Mouse (Mus musculus) thymus, postnatal 36 days (tissue): ENCODE measurements around the gene Ints1.

Source experiments
- DNase-seq, 2 experiments: peaks; one replicate each; pipeline ENCODE4 v3.0.0; 2022; ENCODE audit warnings: mixed read lengths in 2 of 2

Ints1 gene

DNA sequence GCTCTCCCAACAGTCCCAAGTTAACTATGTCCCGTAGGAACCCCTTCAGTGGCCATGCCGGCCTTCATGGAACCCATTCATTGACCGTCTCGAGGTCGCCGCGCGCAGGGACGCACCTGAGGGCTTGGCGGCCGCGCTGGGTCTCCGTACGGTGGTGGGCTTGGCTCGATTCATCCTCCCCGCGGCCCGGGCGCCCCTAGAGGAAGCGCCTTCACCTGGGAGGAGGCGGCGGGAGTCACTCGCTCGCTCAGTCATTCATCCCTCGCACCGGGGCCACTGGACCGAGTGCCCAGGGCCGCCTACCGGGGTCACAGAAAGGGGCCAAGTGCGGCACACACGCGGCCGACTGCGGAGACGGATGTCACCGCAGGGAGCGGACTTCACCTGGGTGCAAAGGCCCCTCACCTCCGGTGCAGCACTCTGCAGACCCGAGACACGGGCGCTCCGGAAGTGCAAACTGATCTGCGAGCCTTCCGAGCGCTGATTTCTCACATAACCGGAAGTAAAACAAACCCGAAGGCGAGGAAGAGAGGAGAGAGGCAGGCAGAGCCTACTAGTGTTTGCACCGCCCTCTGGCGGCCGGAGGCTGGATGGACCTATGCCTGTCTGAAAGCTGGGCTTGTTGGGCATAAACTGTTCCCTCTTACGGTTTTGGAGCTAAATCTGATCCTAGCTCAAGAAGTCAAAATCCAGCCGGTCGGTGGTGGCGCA lies at the start of gene Ints1:
Gene Ints1 (minus strand): TSS at position 459 of the 711 bp plus-strand sequence.
- peak; percentile 95 to 96 for DNase-seq

DNA sequence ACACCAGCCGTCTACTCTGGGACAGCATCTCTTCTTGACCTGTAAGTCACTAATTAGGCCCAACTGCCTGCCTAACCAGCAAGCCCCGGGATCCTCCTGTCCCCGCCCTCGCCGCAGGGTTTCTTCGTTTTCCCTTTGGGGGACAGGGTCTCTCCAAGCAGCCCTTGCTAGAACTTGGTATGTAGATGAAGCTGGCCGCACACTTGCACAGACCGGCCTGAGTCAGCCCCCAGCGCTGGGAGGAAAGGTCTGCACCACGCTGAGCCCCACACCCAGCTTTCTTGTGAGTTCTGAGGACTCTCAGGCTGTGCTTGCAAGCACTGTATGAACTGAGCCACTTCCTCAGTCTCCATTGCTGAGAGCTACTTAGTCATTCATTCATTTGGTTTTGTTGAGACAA lies 49.1 kb upstream of the Ints1 start:
- DNase-seq, result no peak

DNA sequence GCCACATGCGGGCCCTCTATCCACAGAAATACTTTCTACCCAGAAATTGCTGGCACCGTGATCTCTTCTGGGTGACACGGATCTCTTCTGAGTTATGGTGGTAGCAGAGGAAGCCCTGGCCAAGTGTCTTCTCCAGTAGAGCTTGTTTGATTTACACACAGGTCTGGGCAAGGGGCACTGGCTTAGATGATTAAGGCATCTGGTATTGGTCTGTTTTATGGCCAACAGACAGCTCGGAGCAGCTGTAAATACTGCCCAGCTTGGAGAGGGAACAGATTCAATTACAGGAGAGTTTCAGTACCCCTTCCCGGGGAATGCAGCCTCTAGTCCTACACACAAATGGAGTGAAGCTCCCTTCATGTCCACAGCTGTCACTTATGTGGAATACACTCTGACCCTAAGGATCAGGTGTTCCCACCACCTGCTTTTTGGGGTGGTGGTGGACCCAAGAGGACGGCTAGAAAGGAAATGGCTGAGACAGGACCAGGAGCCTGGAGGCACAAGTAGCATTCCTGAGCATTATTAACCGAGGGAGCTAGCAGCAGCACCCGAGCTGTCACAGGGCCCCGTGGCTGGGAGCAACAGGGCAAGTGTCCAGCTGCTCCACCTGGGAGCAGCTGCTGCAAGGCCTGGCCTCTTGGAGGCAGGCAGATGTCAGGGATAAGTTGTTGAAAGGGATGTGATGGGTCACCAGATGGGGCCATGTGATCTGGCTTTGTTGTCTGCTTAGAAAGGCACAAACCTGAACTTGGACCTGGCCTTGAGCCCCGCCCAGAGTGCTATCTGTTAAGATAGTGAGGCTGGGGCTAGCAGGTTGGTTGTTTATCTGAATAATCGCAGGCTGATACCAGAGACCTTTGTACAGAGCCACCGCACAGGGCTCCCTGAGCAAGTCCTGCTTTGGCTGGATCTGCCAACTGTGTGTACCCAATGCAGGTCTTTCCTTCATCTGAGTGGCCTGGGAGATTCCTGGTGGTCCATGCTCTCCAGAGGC lies 46.3 kb upstream of the Ints1 start:
- DNase-seq, result no peak

DNA sequence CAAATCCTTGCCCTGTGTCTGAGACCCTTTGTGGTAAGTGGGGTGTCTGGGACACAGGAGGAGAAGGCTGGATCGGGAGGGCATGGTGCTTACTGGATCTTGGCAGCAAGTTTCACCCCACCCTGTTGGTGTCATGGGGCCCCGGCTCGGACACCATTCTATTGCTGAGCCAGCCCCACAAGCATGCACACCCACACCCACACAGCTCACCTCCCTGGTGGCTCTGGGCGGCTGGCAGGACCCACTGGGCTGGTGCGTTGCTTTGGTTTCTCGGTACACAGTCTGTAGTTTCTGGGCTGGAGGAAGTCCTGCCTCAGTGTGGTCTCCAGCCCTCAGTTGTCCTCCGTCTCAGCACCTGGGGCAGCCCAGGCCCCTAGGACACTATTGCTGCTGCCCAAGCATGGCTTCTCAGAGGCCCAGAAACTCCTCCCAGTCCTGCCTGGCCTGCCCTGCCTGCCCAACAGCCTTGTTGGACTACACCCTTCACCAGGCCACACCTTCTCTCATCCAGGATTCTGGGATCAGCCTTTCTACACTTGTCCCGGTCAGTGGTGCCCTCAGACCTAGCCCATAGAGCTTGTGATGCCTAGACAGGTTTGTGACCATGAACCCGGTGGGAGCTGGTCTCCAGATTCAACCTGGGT lies 44.2 kb upstream of the Ints1 start, which contains the start of gene Tmem184a:
Gene Tmem184a (minus strand): TSS at position 380 of the 644 bp plus-strand sequence.
- no peak for DNase-seq

DNA sequence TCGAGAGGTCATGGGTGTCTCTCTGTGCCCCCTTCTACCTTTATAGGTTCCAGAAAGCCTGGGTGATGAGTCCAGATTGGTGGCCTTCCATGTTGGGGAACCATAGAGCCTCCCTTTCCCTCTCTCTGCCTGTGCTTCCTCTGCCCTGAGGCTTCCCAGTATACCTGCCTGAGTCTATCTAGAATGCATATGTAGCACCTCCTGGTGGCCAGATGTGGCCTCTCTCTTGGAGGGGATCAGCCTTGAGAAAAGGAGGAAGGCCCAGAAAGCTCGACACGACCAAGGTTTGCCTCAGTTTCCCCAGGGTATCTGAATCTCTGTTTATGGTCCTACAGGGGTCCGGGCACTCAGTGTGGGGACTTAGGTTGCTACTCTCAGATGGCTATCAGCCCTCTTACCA lies 43.3 kb upstream of the Ints1 start:
- peak; percentile 58 to 64 for DNase-seq

DNA sequence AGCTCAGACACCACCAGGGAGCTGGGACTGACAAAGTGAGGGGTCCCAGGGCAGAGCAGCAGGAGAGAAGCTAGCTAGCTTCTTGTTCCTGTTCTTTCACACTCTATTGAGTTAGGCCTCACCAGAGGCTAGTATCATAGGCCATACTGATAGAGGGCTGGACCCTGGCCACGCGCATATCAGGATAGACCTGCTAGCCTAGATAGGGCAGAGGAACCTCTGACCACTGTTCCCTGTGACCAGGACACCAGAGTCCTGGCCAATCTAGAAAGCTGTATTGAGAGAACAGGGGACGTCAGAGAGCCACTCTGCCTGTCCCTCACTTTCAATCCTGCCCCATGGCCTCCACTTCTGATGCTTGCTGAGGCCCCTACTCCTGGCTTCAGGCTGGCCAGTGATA lies 42.6 kb upstream of the Ints1 start:
- DNase-seq, result no peak

DNA sequence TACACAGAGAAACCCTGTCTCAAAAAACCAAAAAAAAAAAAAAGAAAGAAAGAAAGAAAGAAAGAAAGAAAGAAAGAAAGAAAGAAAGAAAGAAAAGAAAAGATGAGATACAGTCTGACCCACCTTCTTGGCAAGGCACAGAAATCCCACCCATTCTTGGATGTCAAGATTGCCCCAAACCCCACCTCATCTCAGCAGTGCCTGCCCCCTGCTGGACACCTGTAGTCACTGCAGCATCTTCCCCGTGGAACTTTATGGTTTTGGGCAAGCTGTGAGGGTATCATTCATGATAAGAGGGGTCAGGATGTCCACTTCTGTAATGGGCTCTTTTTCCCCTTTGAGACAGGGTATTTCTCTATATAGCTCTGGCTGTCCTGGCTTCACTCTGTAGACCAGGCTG lies 41.8 kb upstream of the Ints1 start:
- no peak for DNase-seq

DNA sequence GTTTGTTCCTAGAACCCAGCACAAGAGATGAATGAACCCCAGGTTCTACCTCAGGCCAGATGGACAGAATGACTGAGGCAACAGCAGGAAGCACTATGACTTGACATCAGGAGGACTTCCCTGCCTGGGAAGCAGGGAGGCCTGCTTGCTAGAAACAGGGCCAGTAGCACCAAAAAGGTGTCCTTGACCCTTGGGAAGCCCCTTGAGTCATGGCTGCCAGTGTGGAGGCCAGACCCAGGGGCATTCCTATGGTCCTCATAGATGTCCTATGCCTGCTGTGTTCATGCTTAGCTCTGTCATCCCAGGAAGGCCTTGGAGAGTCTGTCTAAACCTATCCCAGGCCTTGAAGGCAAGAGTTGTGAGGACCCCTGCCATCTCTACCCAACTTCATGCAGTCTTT lies 41.0 kb upstream of the Ints1 start:
- DNase-seq, result no peak

DNA sequence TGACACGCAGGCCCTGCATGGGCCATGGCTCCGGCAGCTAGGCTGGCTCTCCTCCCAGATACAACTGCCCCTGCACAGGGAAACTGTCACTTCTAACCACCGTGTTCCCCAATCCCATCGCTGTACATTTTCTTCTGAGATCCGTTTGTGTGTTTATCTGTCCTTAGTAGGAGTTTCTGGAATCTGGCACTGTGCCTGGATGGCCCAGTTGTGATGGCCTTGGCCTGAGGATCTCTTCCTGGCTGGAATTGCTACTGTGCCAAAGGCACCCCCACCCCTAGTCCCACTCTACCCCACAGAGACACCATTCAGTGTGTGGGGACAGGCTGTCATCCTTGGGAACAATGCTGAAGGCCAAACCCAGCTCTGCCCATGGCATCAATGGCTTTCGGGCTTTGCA lies 40.5 kb upstream of the Ints1 start:
- DNase-seq, result no peak

DNA sequence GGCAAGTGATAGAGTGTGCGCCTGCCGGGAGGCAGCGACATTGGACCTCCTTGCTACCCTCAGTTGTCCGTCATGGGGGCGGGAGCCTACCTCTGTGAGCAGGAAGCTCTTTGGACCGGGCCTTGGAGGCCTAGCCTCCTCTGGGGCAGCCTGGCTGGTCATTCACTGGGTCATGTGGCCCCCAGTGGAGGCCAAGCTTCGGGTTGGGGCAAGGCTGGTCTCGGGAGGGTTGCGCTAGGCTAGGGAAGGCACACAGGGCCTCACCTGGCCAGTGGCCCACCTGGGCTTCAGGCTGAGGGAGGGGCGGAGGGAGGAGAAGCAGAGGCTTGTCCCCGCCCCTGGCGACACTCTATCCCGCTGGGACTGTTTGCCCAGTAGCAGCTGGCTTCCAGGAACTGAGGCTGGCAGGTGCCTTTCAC lies 38.5 kb upstream of the Ints1 start:
- DNase-seq, result no peak

DNA sequence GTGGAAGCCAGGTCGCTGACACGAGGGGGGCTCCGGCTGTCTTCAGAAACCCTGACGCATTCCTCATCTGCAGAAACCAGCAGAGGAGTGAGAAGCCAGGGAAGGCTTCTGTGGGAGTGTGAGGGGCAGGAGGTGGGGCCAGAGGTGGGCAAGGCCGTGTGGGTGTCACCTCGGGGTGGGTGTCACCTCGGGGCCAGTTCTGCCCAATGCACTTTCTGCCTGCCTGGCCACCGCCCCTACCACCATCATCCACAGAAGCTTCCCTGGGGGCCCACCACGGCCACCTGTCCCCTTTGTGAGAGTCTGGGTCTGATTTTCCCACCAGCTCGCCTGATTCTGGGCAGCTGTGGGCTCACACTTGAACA lies 37.6 kb upstream of the Ints1 start:
- DNase-seq, result no peak

DNA sequence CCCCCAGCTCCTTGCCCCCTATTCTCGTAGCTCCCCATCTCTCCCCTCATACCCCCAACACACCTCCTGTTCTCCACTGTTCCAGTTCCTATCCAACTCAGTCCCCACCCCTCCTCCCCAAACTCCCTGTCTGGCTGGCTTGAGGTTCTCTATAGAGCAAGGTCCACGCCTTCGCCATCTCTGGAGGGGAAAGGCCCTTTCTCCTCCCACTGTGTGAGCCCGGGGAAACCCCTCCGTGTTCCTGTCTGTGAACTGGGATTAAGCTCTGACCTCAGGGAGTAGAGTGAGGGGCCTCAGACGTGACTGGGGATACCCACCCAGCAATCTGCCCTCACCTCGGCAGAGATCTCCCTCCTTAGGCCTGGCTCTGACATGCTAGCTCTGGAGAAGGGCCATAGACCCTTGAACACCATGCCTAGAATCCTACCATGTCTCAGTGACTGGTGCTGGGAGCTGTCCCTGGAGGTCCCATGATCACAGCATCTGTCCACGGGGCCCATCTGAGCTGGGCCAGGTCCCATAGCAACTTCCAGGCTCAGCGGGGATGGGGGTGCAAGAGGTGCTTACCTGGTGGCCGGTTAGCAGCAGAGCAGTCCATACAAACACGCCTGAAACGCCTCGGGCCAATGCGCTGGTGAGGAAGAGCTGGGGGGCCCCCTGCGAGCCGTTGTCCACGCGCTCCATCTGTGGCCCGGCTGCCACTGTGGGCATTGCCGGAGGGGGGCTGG lies 37.1 kb upstream of the Ints1 start:
- no peak for DNase-seq

DNA sequence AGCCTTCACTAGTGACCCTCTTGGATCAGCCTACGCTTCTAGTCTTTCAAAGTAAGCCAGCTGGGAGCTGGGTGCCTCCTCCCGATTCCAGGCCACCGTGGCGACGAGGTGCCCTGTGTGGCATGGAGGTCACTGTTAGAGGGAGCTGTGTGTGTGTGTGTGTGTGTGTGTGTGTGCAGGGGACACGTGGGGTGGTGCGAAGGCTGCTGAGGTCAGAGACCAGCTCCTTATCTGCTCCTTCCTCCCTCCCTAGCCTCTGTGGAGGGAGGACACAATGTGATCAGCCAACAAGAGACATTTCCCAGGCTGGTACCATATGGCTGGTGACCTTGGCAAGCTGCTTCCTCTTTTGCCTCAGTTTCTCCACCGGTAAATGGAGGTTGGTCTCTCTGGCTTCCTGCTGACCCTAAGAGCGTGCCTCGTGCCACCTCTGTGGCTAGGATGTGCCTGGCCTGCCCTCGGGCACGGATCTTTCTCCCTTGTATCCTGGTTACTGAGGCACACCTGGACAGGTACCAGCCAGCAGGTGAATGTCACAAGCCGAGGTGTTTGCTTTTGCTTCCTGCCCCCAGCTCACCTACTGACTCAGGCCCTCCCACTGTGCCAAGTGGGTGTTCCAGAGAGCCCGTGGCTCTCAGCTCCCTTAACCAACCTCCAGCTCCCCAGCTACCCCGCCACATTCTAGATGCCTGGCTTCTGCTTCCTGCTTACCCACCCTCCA lies 36.4 kb upstream of the Ints1 start:
- DNase-seq, result no peak

DNA sequence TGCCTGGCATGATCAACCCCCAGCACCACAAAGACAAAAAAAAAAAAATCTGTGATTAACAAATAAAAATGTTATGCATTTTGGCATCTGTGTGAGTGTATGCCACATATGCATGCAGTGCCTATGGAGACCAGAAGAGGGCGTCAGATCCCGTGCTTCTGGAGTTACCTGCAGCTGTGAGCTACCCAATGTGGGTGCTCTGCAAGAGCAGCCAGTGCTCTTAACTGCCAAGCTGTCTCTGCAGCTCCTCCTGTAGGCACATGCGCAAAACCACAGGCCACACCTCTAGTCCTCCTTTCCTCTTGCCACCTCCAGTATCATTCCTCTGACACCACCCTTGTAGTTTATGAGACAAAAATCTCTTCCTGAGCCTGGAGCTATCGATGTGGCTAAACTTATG lies 33.9 kb upstream of the Ints1 start:
- no peak for DNase-seq

DNA sequence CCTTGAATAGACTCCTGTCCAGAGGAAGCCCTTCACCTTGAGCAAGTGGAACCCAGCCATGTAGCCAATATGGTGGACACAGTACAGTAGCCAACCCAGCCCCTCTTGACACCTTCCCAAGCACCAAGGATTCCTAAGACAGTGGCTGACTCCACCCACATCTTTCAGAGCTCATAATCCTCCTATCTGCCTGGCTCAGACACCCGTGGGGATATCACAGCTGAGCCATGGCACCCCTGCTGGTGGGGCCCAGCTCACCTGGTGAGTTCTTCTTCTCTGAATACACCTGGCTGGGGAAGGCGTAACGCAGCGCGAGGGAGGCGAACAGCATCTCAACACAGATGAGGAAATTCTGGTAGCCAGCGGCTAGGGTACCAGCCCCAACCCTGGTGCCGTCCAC lies 30.4 kb upstream of the Ints1 start:
- DNase-seq, result no peak

DNA sequence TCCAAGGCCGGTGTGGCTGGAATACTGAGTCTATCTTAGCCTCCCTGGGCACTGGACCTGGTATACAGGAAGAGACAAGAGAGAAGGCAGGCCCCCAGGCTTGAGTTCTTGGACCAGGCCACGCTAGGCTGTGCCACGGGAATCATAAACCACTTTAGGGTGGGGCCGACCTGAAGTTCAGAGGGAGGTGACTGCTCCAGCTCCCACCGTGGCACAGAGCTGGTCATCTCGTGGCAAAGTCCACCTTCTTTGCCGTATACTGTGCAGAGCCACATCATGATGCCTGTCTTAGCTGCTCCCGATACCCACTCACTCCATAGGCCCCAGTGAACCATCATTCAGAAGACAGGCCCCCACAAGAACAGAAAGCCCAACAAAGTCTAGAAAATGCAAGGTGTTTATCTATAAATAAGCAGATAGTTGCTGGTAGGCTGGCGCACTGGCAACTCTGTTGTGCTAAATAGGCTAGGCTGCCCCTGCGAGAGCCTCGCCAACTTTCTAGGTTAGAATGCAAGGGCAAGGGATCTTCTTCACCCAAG lies 29.2 kb upstream of the Ints1 start:
- no peak for DNase-seq

DNA sequence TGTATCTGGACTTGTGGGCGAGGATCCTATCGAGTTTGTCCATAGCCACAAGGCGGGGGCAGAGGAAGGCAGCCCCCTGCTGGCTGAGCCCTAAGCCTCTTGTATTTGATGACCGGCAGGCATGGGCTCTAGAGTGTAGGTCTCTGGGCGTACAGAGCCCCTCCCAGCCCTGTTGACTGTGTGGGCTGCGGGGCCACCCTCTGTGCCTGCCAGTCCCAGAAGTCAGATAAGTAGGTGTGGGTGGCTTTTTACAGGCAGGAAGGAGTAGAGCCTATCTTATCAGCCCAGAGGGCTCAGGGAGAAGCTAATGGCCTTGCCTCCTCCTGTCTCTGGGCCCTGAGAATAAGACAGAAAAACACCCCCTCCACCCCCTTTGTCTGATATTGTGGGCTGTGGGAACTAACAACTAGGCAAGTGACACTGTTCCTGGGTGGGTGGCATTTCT lies 28.7 kb upstream of the Ints1 start:
- DNase-seq, result no peak

DNA sequence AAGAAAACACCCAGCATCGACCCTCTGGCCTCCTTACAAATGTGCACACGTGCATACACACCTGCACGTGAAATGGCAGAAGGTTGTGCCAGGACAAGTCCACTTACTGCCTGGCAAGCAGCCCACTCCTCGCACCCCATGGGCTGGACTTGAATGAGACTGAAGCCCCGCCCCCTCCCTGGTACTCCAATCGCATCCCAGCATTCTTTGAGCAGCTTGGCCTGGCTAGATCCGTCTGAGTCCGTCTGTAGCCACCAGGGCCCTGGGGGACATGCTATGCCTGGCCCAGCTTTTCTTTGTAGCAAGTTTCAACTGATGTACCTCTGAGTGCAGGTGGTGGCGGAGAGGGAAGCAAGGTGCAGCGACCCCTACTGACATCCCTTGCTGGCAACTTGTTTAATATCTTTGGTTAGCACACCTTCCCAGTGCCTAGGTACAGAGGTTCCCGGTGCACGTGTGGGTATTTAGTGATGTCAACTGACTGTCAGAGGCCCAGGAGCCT lies 28.2 kb upstream of the Ints1 start:
- DNase-seq, result peak in 1 of 2 experiments; percentile 50

DNA sequence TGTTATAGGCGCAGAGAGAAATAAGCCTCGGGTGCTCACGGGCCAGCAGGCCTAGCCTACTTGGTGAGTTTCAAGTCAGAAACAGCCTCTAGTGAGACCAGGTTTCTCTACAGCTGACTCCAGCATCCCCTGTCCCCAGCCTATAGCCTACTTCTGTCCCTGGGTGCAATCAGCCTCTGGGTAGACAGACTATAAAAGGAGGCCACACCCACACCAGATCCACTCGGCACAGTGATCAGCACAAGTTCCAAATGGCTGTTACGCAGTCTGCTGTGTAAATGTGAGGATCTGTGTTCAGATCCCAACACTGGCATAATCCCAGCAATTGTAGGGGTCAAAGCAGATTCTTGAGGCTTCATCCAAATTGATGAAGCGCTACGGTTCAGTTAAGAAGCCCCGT lies 27.7 kb upstream of the Ints1 start:
- no peak for DNase-seq

DNA sequence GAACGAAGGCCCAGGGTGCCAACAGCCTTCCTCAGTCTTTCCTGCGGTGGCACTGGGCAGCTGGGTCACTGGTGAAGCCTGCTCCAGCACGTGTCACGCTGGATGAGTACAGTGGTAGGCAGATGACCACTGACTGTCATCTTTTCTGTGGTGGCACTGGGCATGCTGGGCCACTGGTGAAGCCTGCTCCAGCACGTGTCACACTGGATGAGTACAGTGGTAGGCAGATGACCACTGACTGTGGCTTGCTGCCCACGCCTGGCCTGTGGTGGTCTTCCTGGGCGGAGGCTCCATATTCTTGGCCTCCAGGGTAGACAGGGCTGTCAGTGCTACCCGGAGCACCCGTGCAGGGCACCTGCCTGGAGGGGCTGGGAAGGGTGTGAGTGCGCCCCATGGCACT lies 26.4 kb upstream of the Ints1 start:
- DNase-seq, result no peak

DNA sequence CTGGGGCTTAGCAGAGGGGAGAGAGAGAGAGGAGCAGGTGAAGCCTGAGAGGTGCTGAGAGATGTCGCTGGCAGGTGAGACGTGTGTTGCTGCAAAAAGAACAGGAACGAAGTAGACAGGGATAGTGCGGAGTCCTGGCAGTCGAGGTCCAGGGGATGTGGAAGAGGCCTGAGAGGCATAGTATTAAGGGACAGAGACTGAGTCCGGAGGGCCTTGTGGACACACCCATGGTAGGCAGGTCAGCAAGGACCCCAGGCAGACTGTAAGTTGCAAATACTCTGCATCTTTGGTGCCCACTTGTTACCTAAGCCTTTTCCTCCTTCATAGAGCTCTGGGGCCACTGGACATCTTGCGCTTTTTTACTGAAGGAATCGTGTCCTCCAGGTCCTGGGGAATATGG lies 25.8 kb upstream of the Ints1 start:
- DNase-seq, result no peak
